Mouse (Mus musculus) frontal cortex, adult 2 months (tissue): ENCODE results near the gene Mcpt8. TPM values are rescaled to one million over a fixed set of nuclear protein-coding genes. Genes with fewer than 3 reads are reported as not detected.
A peak's percentile ranks its signal among the peaks of the same experiment; 100 is the strongest.
"Not testable (repeated sequence)": the region's sequence is repeated elsewhere in the genome, so short reads cannot be mapped to it uniquely, and the experiment has no call there.

Source experiments
- DNase-seq, 2 experiments: peaks; one replicate each; pipeline ENCODE4 v3.0.0; 2022; ENCODE audit warnings: low spot score in 1 of 2; ENCODE audit errors: extremely low spot score in 1 of 2
- polyA plus RNA-seq: library from polyadenylated mRNA; depleted of rRNA; stranded (reverse); fragments of >200 nt; gene quantifications from 2 replicates; pipeline ENCODE4 v1.2.3, GENCODE M21; 2012; rRNA removed

Mcpt8 gene
- polyA plus RNA-seq: not detected in 2 replicates

GRCm38 (mm10) chr14:56085167-56085566 lies at the start of gene Mcpt8:
TSS of gene Mcpt8 (minus strand) at chr14:56085273.
- DNase-seq: no peak

GRCm38 (mm10) chr14:56133675-56134074 lies 48.6 kb upstream of the Mcpt8 start:
- DNase-seq: not testable (repeated sequence)

GRCm38 (mm10) chr14:56132508-56132907 lies 47.4 kb upstream of the Mcpt8 start, which contains the start of gene Gzmd:
TSS of gene Gzmd (minus strand) at chr14:56132608.
- not testable (repeated sequence) for DNase-seq

DNA sequence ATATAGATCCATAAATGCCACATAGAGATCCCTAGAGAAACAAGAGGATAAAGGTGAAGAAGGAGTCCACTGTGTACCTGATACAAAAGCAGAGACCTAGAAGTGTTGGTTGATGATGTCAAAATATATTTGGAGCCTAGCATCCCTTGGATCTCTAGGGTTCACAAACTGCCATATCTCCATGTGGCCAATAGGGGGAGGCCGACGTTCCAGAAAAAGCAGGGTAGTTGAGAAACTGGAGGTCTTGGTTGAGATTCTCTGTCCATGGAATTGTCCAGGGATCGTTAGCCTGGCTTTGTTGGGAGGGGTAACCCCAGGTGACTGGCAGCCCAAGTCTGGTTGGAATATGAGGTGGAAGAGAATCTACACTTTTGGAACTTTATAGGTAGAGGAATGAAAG lies 43.3 kb upstream of the Mcpt8 start:
- no peak for DNase-seq

GRCm38 (mm10) chr14:56123516-56123915 lies 38.4 kb upstream of the Mcpt8 start:
- no peak for DNase-seq

- no peak for DNase-seq
These were observed 35.5 kb upstream of the Mcpt8 start, which contains the start of gene Gzme for GRCm38 (mm10) chr14:56120525-56120924. TSS of gene Gzme (minus strand) at chr14:56120625.

DNA sequence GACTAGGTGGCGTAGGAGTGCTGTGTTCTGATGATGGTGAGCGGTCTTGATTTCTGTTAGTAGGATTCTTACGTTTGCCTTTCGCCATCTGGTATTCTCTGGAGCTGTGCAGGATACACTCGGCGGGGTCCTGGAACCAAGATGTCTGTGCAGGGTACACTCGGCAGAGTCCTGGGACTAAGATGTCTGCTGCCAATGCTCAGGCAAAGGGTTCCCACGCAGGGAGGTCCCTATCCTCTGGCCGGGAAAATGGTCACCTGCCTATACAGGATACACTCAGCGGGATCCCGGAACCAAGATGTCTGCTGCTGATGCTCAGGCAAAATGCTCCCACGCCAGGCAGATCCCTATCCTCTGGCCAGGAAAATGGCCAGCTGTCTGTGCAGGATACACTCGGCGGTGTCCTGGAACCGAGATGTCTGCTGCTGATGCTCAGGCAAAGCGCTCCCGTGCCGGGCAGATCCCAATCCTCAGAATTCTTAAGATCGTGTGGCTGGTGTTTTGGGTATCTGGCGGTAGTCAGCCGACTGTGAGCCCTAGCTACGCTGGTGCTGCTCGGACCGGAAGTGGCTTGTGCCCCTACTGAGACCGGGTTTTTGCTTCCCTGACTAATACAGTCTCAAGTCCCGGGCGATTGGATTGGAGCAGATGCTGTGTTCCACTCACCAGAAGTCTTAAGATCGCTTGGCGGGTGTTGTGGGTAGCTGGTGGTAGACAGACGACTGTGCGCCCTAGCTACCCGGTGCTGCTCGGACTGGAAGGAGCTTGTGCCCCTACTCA lies 30.6 kb upstream of the Mcpt8 start:
- DNase-seq: not testable (repeated sequence)

DNA sequence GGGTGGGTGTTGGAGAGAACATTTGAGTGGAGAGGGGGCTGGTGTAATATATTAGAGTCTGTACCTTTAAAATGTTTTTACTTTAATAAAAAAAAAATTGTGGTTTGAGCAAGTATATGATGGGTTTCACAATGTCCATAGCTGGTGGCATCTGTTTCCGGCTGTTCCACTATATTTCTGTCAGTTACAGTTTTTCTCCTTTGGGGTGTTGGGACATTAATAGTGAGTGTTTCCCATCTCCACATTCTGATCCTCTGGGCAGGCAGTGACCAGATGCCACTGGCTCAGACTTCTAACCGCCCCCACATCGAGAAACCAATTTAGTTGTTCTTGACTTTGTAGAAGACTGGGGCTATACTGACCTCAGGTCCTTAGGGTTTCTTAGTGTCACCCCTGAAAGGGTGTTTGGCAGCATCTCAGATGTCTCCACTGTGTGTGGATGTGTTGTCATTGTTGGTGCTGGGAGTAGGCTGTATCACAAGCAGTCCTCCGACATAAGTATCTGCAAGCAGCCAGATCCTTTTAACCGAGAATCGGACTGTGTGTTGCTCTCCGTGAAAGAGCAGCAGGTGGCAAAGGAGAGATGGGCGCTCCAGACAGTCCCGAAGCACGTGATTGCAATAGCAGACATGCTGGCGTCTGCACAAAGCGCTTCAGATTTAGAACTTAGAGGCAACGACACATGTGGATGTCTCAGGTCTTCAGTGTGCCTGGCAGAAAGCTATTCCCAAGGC lies 20.5 kb upstream of the Mcpt8 start:
- no peak for DNase-seq

- DNase-seq: no peak
These were observed 19.9 kb upstream of the Mcpt8 start for GRCm38 (mm10) chr14:56105016-56105415.

GRCm38 (mm10) chr14:56103452-56103851 lies 18.4 kb upstream of the Mcpt8 start:
- DNase-seq: no peak

DNA sequence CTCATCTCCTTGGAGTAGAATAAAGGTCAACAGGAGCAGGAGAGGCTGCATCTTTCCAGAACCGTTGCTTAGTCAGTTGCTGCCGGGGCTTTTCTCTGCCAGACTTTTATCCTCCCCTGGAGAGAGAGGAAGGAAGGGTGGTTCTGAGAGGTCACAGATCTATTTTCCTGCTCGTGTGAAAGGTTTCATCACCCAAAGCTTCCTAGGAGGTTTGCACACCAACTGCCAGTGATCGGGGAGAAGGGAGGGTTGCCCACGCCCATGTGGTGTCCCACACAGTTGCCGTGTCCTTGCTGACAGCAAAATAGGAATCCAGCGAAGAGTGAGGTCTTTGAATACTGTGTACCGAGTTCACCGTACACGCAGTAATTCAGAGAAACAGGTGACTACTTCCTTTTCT lies 17.3 kb upstream of the Mcpt8 start, which contains the start of gene Ctsg:
TSS of gene Ctsg (minus strand) at position 189 of the 400 bp plus-strand sequence.
- no peak for DNase-seq

- peak in 1 of 2 experiments; percentile 17 for DNase-seq
These were observed 13.9 kb upstream of the Mcpt8 start for GRCm38 (mm10) chr14:56098940-56099339.

DNA sequence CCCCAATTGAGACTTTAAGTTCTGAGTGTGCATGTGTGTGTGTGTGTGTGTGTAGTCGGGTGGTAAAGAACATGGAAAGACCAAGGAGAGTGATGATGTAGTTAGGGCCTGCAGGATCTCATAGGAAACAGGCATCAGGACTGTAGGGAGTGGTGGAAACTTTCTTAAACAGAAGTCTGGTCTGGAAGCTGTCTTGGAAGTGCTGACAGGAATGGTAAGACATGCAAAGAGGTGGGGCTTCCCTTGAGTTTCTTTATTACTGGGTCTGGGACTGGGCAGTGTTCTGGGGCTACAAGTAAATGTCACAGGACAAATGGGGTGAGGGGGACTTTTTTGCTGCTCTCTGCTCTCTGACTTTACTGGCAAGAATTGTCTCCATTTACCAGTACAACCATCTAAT lies 12.5 kb upstream of the Mcpt8 start:
- no peak for DNase-seq

DNA sequence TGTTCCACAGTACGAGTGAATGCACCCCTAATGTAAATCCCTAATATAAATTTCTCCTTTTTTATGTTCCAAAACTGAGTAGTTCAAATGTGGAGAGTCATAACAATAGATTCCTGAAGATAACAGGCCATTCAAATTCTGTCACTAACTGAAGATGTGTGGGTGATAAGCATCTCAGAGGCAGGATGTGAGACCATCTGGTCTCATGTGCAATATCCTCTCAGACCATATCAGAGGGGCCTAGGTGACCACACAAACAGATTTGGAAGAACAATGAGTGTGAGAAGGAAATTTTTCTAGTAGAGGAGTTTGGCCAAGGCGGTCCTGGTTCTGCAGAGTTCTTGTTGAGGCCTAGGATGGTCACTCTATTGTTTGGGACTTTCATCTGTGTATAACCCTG lies 8.3 kb upstream of the Mcpt8 start:
- DNase-seq: no peak

DNA sequence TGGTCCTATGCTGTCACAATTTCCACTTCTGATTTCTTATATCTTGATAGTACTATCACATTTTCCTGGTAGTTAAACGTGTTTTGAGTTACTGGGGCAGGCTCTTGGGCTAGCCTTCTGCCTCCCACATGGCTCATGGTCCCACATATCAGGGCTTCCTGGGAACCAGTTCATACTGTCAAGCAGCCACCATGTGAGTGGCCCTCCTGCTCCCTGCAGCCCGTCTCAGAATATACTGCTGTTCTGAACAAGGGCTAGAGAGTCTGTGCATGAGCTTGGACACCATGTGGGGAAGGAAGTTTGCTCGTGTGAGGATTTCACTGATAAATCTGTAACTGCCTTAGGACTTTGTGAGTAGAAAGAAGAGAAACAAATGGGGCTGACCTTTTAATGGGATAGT lies 1.6 kb upstream of the Mcpt8 start:
- DNase-seq: no peak

DNA sequence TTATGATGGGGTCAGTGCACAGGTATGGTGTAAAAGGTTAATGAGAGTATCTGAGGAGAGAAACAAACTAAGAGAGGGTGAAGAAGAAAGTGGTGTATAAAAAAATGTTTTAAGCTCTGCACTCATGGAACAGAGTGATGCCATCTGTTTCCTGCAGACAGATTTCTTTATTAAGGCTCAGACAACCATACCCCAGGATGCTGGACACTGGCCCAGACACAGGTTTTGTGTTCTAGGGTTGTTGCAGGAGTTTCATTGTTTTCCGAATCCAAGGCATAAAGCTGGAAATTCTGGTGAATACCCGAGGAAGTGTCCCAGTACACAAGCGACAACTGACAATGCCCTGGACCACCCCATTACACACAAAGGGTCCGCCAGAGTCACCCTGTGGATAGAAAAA lies 3.1 kb downstream of the Mcpt8 start:
- DNase-seq: no peak

DNA sequence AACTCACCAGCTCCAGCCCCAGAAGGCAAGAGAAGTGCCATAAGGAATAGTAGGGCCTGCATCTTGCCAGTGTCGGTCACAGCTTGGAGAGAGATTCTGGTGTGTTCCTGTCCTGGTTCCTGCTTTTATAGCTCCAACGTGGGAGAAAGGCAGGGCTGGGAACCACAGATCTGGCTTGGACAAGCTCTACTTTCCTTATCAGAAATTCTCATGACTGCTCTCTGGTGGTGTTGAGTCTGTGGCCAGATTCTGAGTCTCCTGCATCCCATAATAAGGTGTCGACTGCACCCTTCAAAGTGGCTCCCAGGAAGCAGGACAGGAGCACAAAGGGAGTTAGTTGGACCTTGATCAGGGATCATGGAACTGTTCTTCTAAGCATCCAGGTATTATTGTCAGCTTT lies 22.9 kb downstream of the Mcpt8 start, which contains the start of gene Mcpt4:
TSS of gene Mcpt4 (minus strand) at position 101 of the 400 bp plus-strand sequence.
- not testable (repeated sequence) for DNase-seq

DNA sequence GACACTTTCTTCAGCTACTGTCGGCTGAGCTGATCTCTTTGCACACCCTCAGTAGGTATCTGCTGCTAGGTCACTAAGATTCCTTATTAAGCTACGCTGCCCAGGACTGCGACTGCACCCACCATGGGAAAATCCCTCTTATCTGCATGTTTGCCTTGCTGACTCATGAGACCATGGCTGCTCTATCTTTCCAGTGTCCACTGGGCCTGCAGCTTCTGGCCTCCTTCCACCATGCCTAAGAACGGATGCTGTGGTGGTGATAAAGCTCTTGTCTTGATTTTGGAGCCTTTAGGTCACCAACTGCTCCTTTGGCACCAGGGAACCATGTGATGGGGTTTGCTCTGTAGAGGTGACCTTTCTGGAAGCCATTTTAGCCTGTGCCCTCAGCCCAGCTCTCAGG lies 27.4 kb downstream of the Mcpt8 start:
- DNase-seq: no peak

DNA sequence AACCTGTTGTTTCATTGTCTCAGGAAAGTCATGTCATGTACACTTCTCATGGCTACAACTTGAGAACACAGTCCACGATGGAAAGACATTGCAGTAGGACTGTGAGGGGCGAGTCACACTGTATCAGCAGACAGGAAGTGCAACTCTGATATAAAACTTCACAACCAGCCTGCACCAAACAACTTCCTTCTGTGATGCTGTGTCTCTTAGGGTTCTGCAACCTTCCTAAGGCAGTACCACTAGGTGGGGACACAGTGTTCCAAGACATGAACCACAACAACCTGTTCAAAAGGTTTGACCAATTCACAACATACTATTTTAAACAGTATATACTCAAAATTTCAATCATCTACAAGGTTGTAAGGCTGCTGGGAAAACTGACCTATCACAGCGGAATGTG lies 29.7 kb downstream of the Mcpt8 start:
- no peak for DNase-seq

GRCm38 (mm10) chr14:56041792-56042191 lies 43.3 kb downstream of the Mcpt8 start, which contains the start of gene Mcpt2:
TSS of gene Mcpt2 (plus strand) at chr14:56042041.
- DNase-seq: not testable (repeated sequence)

GRCm38 (mm10) chr14:56034433-56034832 lies 50.6 kb downstream of the Mcpt8 start:
- DNase-seq: no peak
